Mouse (Mus musculus) lung, adult 2 months (tissue): ENCODE results near the gene Morn3.

Experiments used
- CTCF ChIP-seq: fragments of 200-500 bp; IDR thresholded peaks from 2 replicates; pipeline ENCODE4 v1.5.1; 2011; ENCODE audit warnings: mild to moderate bottlenecking, low read length, control low read depth; ENCODE audit not compliant: insufficient read depth
- POLR2A ChIP-seq: fragments of 200-500 bp; IDR thresholded peaks from 2 replicates; pipeline ENCODE4 v1.6.1; 2011; ENCODE audit warnings: low read depth, mild to moderate bottlenecking, control low read depth, low read length, borderline replicate concordance; ENCODE audit errors: extremely low read depth

DNA sequence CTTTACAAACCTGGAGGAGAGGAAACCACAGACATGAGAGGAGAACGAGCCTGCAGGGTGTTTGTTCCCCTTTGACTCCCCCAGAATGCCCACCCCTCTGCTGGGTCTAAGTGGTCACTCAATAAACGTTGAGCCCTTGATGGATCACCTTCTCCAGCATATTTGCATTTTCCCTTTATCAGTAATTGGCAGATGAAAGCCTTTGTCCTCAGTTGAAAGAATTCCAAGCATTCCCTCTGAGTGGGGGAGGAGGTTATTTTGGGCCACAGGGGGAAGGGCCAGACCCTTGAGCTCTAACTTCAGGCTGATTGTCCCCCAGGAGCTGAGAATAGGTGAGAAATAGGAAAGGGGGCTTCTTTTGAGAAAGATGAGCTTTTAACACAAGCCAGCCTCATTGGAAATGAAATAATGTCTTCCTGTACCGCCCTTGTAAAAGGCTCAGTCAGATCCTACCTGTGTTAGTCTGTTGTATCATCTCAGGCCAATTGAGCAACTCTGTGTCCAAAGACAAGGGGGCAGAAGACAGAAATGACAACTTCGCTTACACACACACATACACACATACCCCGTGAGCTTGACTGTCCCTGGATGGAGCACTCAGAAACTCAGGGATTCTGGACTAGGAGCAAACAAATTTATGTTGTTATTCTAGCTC, 55.3 kb downstream of the Morn3 start:
- TF ChIP-seq POLR2A (no peak), CTCF (no peak)
